Mouse (Mus musculus): ENCODE results near the gene Olfr1046.
"Not testable (repeated sequence)": the region's sequence is repeated elsewhere in the genome, so short reads cannot be mapped to it uniquely, and the experiment has no call there.

The Olfr1046 gene

GRCm38 (mm10) chr2:86219214-86219613 is at the start of gene Olfr1046:
TSS of gene Olfr1046 (minus strand) at chr2:86219314.
- DNase-seq (ENCODE audit: low spot score in 2 of 2): no peak

DNA sequence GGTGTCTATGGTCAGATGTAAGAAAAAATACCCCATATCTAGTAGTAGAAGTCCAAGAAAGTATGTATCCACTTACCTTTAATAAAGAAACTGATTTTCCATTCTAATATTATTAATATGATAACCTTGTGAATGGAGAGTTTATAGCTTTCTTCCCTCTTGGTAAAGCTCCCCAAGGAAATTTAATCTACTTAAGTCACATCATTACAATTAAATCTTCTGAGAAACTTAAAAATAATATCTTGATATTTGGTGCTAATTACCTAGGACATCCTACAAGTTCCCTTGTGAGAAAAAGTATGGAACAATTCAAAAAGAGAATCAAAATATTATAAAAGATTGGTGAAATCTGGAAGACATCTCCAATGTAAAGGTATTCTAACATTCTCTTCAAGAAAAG is 39.1 kb upstream of the Olfr1046 start, which contains the start of gene Olfr1049:
TSS of gene Olfr1049 (minus strand) at position 101 of the 400 bp plus-strand sequence.
- DNase-seq (ENCODE audit: low spot score in 2 of 2): not testable (repeated sequence)

- no peak for DNase-seq (ENCODE audit: low spot score in 2 of 2)
Measured at GRCm38 (mm10) chr2:86240189-86240588, 21.1 kb upstream of the Olfr1046 start, which contains the start of gene Olfr1048. TSS of gene Olfr1048 (minus strand) at chr2:86240289.

GRCm38 (mm10) chr2:86231301-86231700 is 12.2 kb upstream of the Olfr1046 start, which contains the start of gene Olfr1047:
TSS of gene Olfr1047 (minus strand) at chr2:86231401.
- no peak for DNase-seq (ENCODE audit: low spot score in 2 of 2)

DNA sequence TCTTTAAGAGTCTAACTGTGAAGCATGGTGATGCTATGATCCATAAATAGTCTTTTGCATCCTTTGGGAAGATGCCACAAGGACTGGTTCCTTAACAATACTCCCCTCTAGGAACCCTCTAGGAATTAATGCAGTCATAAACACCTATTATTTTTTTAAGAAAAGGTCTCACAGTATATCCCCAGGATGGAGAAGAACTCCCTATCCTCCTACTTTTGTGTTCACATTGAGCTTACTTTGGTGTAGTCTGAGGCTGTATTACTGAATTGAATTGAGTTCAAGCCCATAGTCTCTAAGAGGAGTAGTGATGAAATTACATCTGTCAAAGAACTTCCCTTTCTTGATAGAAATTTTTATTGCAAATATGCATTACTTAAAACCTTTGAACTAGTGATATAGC is 16.2 kb downstream of the Olfr1046 start, which contains the start of gene Olfr1045:
TSS of gene Olfr1045 (minus strand) at position 101 of the 400 bp plus-strand sequence.
- no peak for DNase-seq (ENCODE audit: low spot score in 2 of 2)

DNA sequence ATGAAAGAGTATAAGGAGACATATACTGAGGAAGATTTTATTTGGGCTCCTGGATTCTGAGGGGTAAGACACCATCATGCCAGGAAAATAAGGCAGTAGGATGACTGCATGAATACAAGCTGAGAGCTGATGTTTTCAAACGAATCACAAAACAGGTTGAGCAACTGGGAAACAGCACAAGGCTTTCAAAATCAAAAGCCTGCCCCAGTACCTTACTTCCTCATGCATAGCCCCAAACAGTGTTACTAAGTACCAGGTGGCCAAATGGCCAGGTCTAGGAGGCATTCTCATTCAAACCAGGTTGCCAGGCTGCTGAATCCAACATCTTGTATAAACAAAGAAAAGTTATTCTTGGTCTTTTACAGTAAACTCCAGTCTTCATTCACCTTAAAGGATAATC is 23.3 kb downstream of the Olfr1046 start:
- DNase-seq (ENCODE audit: low spot score in 2 of 2): no peak

DNA sequence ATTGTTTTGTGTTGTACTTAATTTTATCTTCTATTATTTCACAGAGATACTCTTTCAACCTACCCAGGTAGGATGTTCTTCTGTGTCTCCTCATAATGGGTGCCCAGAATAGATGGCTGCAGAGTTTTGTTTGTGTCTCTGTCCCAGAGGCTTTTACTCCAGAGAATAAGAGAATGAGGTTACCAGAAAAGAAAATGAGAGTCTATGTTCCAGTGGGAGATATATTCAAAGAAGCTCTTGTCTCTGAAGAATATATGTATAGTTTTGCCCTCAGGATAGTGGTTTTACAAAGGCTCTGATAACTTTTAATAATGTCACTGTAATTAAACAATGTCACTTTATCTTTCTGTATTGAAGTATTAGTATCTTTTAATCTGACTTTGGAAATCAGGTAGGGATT is 33.5 kb downstream of the Olfr1046 start, which contains the start of gene Olfr52:
TSS of gene Olfr52 (minus strand) at position 101 of the 400 bp plus-strand sequence.
- no peak for DNase-seq (ENCODE audit: low spot score in 2 of 2)

DNA sequence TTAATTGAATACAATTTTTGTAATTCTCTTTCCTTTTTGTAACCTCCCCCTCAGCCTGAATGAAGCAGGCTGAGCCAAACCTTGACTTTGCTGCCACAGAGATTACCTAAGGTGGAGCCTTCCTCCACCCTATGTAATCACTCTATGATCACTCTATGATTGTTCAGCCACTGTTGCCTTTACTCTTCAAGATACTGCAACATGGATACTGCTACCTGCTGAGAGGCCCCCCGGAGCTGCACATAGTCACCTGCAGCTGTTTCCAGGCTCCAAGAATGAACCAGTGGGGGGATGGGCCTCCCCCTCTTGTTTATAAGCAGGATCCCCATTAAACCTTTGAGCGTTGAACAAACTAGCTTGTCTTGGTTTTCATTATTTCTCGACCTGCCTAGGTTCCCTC is 39.2 kb downstream of the Olfr1046 start:
- DNase-seq (ENCODE audit: low spot score in 2 of 2): no peak

DNA sequence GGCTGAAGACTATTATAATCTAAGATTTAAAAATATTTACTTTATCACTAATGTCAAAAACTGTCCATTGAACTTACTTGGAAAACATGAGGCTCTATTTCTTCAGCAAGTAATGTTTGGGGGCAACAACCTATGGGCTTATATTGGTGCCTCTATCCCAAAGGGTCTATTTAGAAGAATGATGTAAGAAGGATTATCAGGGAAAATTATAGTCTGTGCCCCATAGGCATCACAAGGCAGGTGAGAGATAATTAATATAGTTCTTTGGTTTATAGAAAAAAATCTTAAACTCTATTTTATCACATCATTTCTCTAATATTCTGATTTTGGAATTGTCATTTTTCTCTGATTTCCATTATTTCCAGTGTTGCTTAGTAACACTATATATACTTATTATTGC is 41.4 kb downstream of the Olfr1046 start, which contains the start of gene Olfr1044:
TSS of gene Olfr1044 (minus strand) at position 101 of the 400 bp plus-strand sequence.
- DNase-seq (ENCODE audit: low spot score in 2 of 2): no peak

DNA sequence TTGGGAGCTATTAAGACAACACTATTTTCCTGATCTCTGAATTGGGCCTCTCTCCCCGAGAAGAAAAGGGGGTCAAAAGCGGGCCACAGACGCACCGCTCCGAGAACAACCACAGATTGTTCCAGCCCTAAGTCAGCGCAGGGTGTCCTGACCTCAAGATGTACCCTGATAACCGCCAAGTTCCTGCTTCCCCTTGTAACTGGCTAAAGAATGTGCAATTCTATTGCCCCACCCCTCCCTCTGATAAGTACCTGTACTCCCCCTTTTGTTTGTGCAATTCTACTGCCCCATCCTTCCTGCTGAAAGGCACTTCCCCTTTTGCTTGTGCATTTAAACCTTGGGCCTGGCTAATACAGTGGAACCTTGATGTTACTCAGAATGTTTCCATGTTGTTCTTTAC is 43.7 kb downstream of the Olfr1046 start:
- DNase-seq (ENCODE audit: low spot score in 2 of 2): not testable (repeated sequence)

GRCm38 (mm10) chr2:86167422-86167821 is 51.7 kb downstream of the Olfr1046 start, which contains the start of gene Olfr1043:
TSS of gene Olfr1043 (minus strand) at chr2:86167522.
- no peak for DNase-seq (ENCODE audit: low spot score in 2 of 2)

All from urinary bladder, postnatal 36 days (tissue).